30 mouse cellular contexts compared by ENCODE assay signal in genomic region chr5:146078945-146079344, GRCm38 (mm10). TPM values are rescaled to one million over a fixed set of nuclear protein-coding genes. Genes with fewer than 3 reads are reported as not detected.
"Had no signal": no experiment of that assay in that cellular context is flagged by ENCODE, and none has a peak within 500 bp of the region (broad histone marks: within the 10 kb centered on the region; RNA-seq: fewer than 3 reads in every experiment).

Gene Cyp3a59, plus strand, starts transcription at chr5:146079257.

RNA-seq across cellular contexts. Expression of gene Cyp3a59, which starts in this region (rescaled TPM):
- total RNA-seq: common myeloid progenitor, adult 5-6 weeks; forebrain, postnatal 0 days; gastrocnemius, adult 18-20 months; gastrocnemius, adult 2 months; gastrocnemius, adult 8-10 months; gastrocnemius, postnatal 10 days; gastrocnemius, postnatal 14 days; gastrocnemius, postnatal 25 days; gastrocnemius, postnatal 36 days; gastrocnemius, postnatal 4 days; granulocyte monocyte progenitor cell, adult 5-6 weeks; heart, adult 18-20 months had no signal
- polyA plus RNA-seq: cerebellum, adult 2 months; cortical plate, adult 2 months; embryonic facial prominence, embryonic 10.5 days; embryonic facial prominence, embryonic 11.5 days; embryonic facial prominence, embryonic 12.5 days; embryonic facial prominence, embryonic 13.5 days; embryonic facial prominence, embryonic 14.5 days; embryonic facial prominence, embryonic 15.5 days; erythroblast, embryonic 14.5 days; forebrain, embryonic 10.5 days; forebrain, embryonic 11.5 days; forebrain, embryonic 12.5 days; forebrain, embryonic 13.5 days; forebrain, embryonic 14.5 days; forebrain, embryonic 15.5 days; forebrain, embryonic 16.5 days; forebrain, postnatal 0 days; frontal cortex, adult 2 months; gonadal fat pad, adult 2 months had no signal
